Mouse (Mus musculus): ENCODE results near the gene Cyp39a1.

DNA sequence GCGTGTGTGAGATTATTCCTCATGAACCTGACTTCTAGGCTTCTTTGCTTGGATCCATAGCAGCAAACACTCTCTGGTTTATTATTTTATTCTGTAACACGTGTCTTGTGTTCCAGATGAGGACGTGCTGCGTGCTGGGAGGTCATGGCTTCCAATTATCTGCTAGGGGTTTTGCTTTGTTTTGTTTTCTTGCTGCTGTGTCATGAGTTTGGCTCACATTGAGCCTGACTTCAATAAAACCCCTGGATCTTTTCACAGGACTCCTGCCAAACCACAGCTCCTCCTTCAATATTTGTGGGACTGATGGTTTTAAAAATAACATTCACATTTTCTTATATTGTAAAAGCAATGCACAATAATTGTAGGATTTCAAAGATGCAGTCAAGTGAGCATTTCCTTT, 117.3 kb downstream of the Cyp39a1 start:
- TF ChIP-seq CTCF (IDR thresholded peaks at IDR 0.05) = no peak
- TF ChIP-seq EP300 (IDR thresholded peaks at IDR 0.05) = no peak
